Mouse (Mus musculus) heart, postnatal 25 days (tissue): Measurements from ENCODE around the gene Frmd4b. TPM values are rescaled to one million over a fixed set of nuclear protein-coding genes. Genes with fewer than 3 reads are reported as not detected.

Experiments used
- DNase-seq: peaks from one replicate; pipeline ENCODE4 v3.0.0; 2022; ENCODE audit warnings: low spot score
- intact Hi-C: fragments of 180-260 bp; cut with DNase I; formaldehyde crosslinking; loops from one replicate; pipeline ENCODE4 v1.15.1; 2025
- total RNA-seq, 2 experiments: library from RNA; stranded (reverse); gene quantifications; 2 replicates each; pipeline ENCODE4 v1.2.3; 2021

Gene Frmd4b
- 10 to 100 TPM; 14.4 to 19.8 TPM for total RNA-seq

DNA sequence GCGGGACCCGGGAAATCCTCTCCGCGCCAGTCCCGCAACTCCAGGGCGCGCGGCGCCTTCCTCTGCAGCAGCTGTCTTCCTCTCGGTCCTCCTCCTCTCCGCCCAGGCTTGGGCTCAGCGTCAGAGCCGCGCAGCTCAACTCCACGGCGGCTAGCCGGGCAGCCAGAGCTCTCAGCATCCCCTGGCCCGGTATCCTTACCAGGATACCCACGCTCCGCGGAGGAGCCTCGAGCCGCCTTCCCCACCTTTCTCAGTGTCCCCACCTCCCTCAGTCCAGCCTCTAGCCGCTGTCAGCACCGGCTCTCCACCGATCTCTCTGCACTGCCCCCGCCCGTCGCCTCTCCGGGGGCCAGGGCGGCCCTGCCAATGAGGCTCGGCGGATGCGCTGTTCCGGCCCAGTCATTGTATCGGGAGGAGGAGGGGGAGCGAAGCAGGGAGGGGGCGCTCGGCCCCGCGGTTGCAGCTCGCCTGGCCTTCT, at the start of gene Frmd4b:
TSS of gene Frmd4b (minus strand) at position 276 of the 478 bp plus-strand sequence.
- intact Hi-C loops: no loop called here
- DNase-seq: peak; percentile 55

- intact Hi-C loops: no loop called here
- DNase-seq: no peak
Observed at GRCm38 (mm10) chr6:97666417-97666816, 49.1 kb upstream of the Frmd4b start.

DNA sequence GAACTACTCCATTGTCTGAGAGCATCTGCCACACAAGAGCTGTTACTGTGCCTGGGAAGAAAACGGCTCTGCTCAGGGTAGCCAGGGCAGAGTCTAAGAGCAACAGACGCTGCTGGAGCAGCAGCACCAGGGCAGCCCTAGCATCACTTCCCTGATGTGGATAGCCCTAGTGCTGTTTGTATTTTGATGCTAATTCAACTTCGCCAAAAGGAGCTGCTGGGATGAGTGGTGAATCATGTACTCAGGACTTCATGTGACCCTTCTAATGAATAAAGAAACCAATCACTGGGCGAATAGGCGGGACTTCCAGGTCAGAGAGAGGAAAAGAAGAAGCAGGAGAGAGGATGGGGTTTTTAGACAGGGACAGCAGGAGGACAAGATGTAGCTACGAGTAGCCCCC, 41.6 kb upstream of the Frmd4b start:
- intact Hi-C loops: no loop called here

DNA sequence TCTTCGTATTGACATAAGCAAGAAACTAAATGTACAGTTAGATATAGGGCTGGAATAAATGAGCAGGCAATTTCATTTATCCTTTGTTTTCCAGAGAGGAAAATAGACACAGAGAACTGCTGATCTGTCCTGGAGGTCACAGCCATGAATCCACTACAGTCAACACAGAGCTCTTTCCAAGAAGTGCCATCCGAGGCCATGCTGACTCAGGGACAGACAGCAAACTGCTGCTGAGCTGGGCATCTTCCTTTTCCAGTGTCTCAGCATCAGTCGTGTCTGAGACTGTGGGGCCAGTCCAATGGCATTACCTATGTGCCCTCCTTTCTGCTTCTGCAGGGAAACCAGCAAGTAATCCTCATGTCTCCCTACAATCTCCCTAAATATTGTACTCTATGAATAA, 38.6 kb upstream of the Frmd4b start:
- no peak for DNase-seq
- intact Hi-C loops: no loop called here

More for the DNA sequence above, 41.6 kb upstream of the Frmd4b start:
- DNase-seq: no peak

DNA sequence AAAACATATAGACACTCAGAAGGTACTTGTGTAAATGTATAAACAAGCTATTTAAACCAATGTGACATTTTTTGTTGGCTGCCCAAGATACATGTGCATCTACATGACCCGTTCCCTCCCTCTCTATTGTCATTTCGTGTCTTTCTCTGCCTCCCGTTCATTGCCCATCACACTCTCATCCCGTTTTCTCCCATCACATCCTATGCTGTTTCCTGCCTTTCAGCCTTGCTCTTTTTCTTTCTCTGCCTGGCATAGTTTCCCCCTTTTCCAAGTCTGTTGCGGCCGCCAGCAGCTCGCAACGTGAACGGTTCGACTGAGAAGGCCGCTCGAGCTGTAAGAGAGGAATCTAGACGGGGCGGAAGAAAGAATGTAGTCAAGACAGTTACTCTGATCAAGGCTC, 30.2 kb upstream of the Frmd4b start:
- no peak for DNase-seq
- intact Hi-C loops: no loop called here

DNA sequence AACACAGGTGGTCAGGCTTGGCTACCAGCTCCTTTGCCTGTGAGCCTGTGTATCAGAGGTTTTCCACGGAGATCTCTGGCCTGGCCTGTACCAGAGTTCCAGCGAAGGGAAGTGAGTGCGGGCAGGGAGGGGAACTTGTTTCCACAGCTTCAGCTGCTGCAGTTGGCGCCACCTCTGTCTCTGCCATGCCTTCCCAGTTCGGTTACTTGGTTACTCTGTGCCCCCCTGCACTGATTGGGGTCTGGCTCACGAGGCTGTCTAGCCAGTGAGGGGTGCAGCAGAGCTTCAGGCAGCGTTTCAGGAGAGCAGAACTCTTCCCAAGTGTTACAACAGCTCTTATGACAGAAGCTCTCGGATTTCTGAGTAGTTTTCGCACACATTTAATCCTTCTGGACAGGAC, 6.0 kb upstream of the Frmd4b start:
- intact Hi-C loops: no loop called here
- no peak for DNase-seq

- no peak for DNase-seq
- intact Hi-C loops: no loop called here
Observed at GRCm38 (mm10) chr6:97622236-97622635, 4.9 kb upstream of the Frmd4b start.

DNA sequence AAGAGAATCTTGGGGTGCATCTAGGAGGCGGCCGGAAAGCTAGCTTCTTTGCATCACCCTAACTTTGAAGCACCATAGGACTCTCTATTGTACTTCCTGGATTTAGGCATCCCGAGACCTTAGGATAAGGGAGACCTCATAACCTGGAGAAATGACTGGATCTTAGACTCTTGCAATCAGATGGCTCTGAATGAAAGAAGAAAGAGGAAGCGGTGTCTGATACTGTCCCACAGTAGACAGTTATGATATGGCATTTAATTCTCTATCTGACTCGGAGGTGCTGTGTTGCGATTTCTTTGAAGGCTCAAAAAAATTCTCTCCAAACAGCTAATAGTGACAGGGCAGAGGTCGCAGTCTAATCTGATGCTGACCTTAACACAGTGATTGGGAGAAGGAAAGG, 433 bp upstream of the Frmd4b start:
- no peak for DNase-seq
- intact Hi-C loops: no loop called here

DNA sequence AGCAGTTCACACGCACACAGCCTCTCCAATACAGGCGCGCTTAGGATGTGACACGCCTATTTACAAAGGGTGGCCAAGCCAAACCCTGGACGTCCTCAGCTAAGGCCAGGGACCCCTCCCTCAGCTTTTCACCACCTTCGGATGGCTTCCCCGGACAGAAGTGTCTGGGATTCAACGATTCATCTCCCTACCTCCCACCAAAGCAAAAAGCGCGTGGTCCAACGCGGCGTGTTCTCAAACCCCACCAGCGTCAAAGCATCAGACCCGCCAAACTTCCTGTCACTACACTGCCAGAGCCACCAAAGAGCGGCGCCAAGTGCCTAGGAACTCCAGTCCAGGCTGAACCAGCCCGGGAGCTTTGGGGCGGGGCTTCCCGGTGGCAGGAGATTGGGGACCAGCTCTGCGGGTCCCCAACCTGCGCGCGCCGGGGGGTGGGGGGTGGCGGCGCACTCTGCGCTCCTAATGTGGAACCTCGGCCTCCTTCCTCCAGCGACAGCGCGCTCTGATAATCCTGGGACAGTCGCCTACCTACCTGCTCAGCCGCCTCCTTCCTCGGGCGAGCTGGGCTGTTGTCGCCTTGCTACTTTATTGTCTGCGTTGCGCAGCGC, 579 bp downstream of the Frmd4b start:
- intact Hi-C loops: no loop called here
- DNase-seq: peak; percentile 19

- DNase-seq: no peak
- intact Hi-C loops: no loop called here
Observed at GRCm38 (mm10) chr6:97615901-97616461, 1.4 kb downstream of the Frmd4b start.

DNA sequence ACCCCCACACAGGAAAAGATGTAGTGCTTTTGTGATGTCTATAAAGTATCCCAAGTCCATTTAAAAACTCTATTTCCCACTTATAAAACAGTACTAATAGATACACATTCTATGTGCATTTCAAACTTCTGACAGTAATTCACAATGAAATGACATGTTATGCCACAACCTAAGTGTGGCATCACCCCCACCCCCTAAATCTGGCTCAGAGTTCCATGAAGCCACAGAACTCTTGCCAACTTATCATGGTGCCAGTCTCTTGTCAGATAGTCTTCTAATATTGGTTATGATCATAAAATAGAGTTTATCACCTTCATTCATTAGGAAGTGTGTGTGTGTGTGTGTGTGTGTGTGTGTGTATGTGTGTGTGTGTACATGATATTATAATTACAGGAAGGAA, 3.2 kb downstream of the Frmd4b start:
- no peak for DNase-seq
- intact Hi-C loops: no loop called here

DNA sequence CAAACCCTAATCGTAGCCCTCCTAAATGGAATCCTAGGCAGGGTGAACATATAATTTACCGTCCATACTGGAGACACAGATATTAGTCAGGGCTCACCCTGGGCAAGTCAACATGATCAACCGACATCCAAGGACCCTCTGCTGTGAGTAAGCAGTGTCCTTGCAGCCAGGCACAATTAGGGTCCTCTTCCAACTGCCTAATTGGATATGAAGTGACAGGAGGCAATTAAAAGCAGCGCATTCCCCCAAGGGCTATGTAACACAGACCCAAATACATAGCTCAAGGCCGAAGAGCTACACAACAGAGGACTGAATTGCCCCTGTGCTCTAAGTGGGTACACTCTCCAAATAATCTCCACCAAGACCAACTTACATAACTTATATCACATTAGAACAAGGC, 4.5 kb downstream of the Frmd4b start:
- DNase-seq: no peak
- intact Hi-C loops: no loop called here

- DNase-seq: no peak
- intact Hi-C loops: no loop called here
Observed at GRCm38 (mm10) chr6:97610051-97610450, 7.3 kb downstream of the Frmd4b start.

- intact Hi-C loops: no loop called here
Observed at GRCm38 (mm10) chr6:97607646-97608045, 9.7 kb downstream of the Frmd4b start.

GRCm38 (mm10) chr6:97595218-97595617, 22.1 kb downstream of the Frmd4b start:
- intact Hi-C loops: no loop called here
- no peak for DNase-seq

More at GRCm38 (mm10) chr6:97607646-97608045, 9.7 kb downstream of the Frmd4b start:
- no peak for DNase-seq

DNA sequence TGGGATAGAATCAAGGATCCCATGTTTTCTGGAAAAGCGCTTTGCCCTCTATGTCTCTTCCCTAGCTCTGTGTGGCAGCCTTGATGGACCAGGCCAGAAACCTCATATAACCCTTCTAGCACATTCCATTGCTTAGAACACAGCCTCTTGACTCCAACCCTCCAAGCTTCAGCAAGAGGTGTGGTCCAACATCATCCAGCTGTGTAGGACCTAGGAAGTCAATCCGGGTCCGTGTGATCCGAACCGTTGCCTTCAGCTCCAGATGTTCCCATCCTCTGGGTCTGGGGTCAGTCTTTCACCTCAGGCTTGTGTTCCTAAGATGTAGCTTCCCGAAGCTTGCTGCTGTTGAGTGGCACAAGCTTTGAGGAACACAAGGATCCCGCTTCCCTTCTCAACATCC, 22.8 kb downstream of the Frmd4b start:
- no peak for DNase-seq
- intact Hi-C loops: no loop called here

DNA sequence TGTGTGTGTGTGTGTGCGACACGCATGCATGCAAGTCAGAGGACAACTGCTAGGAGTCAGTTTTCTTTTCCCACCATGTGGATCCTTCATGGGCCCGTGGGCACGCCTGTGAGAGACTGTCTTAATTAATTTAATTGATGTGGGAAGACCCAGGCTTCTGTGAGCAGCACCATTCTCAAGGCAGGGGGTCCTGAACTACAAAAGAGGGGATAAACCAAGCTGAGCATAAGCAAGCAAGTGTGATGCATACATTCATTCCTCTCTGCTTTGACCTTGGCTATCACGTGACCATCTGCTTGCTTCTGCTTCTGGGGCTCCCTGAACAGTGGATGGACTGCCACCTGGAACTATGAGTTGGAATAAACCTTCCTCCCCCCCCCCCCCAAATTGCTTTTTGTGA, 27.1 kb downstream of the Frmd4b start:
- intact Hi-C loops: no loop called here
- DNase-seq: no peak

GRCm38 (mm10) chr6:97589581-97589980, 27.8 kb downstream of the Frmd4b start:
- intact Hi-C loops: no loop called here

DNA sequence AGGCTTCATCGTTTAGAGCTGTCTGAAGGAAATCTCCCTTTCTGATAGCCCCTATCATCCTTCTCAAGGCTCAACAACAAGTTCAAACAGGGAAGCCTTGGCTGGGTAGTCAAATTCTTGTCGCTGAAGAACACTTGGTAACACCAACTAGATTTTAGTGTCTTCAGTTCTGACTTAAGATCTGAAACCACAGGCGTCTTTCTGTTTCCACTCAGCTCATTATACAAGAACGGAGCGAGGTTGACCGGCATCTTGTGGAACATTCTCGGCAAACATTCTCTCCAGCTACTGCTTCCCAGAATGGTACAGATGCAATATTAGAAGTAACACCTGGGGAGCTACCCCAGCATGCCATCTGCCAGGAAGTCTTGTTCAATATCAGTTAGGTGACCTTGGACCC, 28.3 kb downstream of the Frmd4b start:
- intact Hi-C loops: no loop called here

More at GRCm38 (mm10) chr6:97589581-97589980, 27.8 kb downstream of the Frmd4b start:
- no peak for DNase-seq

DNA sequence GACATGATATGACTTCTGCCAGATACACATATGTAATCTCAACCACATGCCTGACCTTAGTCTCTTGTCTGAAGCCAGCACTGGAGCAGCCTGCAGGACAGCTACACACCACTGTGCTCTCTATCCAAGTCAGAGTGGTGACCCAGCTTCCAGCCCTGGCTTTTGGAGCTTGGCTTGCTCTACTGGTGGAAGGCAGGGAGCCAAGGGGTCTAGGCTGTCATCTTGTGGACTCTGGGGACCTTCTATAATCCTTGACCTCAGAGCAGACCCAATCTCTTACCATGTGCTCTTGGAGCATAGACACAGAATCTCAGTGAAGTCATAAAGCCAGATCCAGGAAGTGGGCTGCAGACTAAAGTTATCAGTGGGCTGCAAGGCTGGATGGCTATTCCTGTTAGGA, 30.7 kb downstream of the Frmd4b start:
- intact Hi-C loops: no loop called here

More for the DNA sequence above, 28.3 kb downstream of the Frmd4b start:
- DNase-seq: no peak

DNA sequence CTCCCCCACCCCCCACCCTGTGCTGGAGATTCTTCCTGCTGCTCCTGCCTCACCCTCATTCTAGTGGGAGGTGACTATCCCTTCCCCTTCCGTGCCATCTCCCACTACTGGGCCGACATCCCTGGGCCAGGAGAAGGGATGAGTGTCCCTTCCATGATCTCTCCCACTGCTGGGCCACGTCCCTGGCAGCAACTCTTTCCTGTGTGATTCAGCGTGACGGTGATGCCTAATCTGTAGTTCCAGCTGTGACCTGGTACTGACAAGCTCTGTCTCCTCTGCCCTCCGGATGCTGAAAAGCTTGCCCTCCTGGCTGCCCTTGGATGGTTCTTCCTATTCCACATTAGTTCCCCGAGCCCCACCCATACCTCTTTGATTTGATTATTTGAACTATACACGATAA, 31.3 kb downstream of the Frmd4b start:
- intact Hi-C loops: no loop called here

More for the DNA sequence above, 30.7 kb downstream of the Frmd4b start:
- no peak for DNase-seq

GRCm38 (mm10) chr6:97582748-97583147, 34.6 kb downstream of the Frmd4b start:
- intact Hi-C loops: no loop called here
- DNase-seq: no peak

More for the DNA sequence above, 31.3 kb downstream of the Frmd4b start:
- DNase-seq: no peak
